Mouse (Mus musculus) forebrain, embryonic 16.5 days (tissue): ENCODE measurements around the gene Il17rd. TPM values are rescaled to one million over a fixed set of nuclear protein-coding genes. Genes with fewer than 3 reads are reported as not detected.
A peak's percentile ranks its signal among the peaks of the same experiment; 100 is the strongest.

Experiments
- ATAC-seq: fragments of 200-750 bp; cut with Nextera tagmentation; 2 replicates; pipeline ENCODE4 v1.8.0; 2017; ENCODE audit warnings: mild to moderate bottlenecking, moderate library complexity
- H3K27ac ChIP-seq: fragments of 300-500 bp; sonication (generic); 2 replicates; pipeline ENCODE4 v1.5.1; 2014; ENCODE audit warnings: low read length, control low read depth
- H3K27me3 ChIP-seq: fragments of 300-500 bp; sonication (generic); replicated peaks from 2 replicates; pipeline ENCODE4 v1.6.1; 2014; ENCODE audit warnings: low read length; ENCODE audit not compliant: control insufficient read depth, insufficient read depth
- H3K36me3 ChIP-seq: fragments of 300-500 bp; sonication (generic); 2 replicates; pipeline ENCODE4 v1.6.1; 2014; ENCODE audit not compliant: control insufficient read depth, insufficient read depth
- H3K4me1 ChIP-seq: fragments of 300-500 bp; sonication (generic); replicated peaks from 2 replicates; pipeline ENCODE4 v1.6.1; 2014; ENCODE audit warnings: low read length; ENCODE audit not compliant: control insufficient read depth, insufficient read depth
- H3K4me2 ChIP-seq: fragments of 300-500 bp; sonication (generic); 2 replicates; pipeline ENCODE4 v1.6.1; 2014; ENCODE audit warnings: mild to moderate bottlenecking, low read length, control low read depth
- H3K4me3 ChIP-seq: fragments of 300-500 bp; sonication (generic); replicated peaks from 2 replicates; pipeline ENCODE4 v1.5.1; 2014; ENCODE audit warnings: mild to moderate bottlenecking, low read length, control low read depth
- H3K9ac ChIP-seq: fragments of 300-500 bp; sonication (generic); replicated peaks from 2 replicates; pipeline ENCODE4 v1.6.1; 2014; ENCODE audit warnings: low read depth, low read length, control low read depth
- H3K9me3 ChIP-seq: fragments of 300-500 bp; sonication (generic); 2 replicates; pipeline ENCODE4 v1.6.1; 2016; ENCODE audit warnings: low read length; ENCODE audit not compliant: control insufficient read depth
- WGBS: fragments of 180-500 bp; shearing (Covaris S2); extraction: QIAGEN DNeasy Blood & Tissue Kit; methylation state at CpG from one replicate; pipeline ENCODE4 v1.1.7; 2014; 5-methylcytosine and 5-hydroxymethylcytosine counted together
- polyA plus RNA-seq: library from polyadenylated mRNA; unstranded; fragments of >200 nt; fragmentation: Nextera tagmentation; extraction: Ambion mirVana; gene quantifications from 2 replicates; pipeline ENCODE4 v1.2.1, GENCODE M21; 2015

Il17rd gene
- polyA plus RNA-seq, 1 experiment from 2014 or later = 1.5 TPM

- Histone ChIP-seq H3K27me3 (peaks cover 6% of the 10 kb centered on the region), H3K4me3 (no peak overlapping the region), H3K9me3 (no peaks in the 10 kb centered on the region), H3K9ac (no peak overlapping the region), H3K27ac (no peak overlapping the region), H3K4me2 (no peak overlapping the region), H3K36me3 (no peaks in the 10 kb centered on the region), H3K4me1 (peaks cover 13% of the 10 kb centered on the region)
- WGBS = 44% methylated on average over 8 of the region's 8 CpGs
- ATAC-seq = no peak
Measured at GRCm38 (mm10) chr14:27042280-27042983, 3.7 kb downstream of the Il17rd start.

- H3K27ac ChIP-seq = no peak overlapping the region
- no peak overlapping the region for H3K4me2 ChIP-seq
- peaks cover 6% of the 10 kb centered on the region for H3K27me3 ChIP-seq
- 55% methylated on average over 5 of the region's 5 CpGs for WGBS
- no peaks in the 10 kb centered on the region for H3K36me3 ChIP-seq
- no peak overlapping the region for H3K9ac ChIP-seq
- ATAC-seq = no peak
- no peaks in the 10 kb centered on the region for H3K9me3 ChIP-seq
- H3K4me3 ChIP-seq = no peak overlapping the region
- peaks cover 13% of the 10 kb centered on the region for H3K4me1 ChIP-seq
Measured at GRCm38 (mm10) chr14:27043416-27043815, 4.7 kb downstream of the Il17rd start.

- peaks cover 6% of the 10 kb centered on the region for H3K27me3 ChIP-seq
- no peaks in the 10 kb centered on the region for H3K36me3 ChIP-seq
- no peaks in the 10 kb centered on the region for H3K9me3 ChIP-seq
- H3K9ac ChIP-seq = no peak overlapping the region
- no peak overlapping the region for H3K27ac ChIP-seq
- no peak for ATAC-seq
- no peak overlapping the region for H3K4me3 ChIP-seq
- WGBS = 11% methylated on average over 11 of the region's 11 CpGs
- peaks cover 15% of the 10 kb centered on the region for H3K4me1 ChIP-seq
- no peak overlapping the region for H3K4me2 ChIP-seq
Measured at GRCm38 (mm10) chr14:27044221-27044966, 5.7 kb downstream of the Il17rd start.

GRCm38 (mm10) chr14:27044967-27045361 is 6.2 kb downstream of the Il17rd start:
- Histone ChIP-seq H3K27me3 (no peaks in the 10 kb centered on the region), H3K9ac (no peak overlapping the region), H3K4me2 (no peak overlapping the region), H3K36me3 (no peaks in the 10 kb centered on the region), H3K4me1 (peaks cover 11% of the 10 kb centered on the region), H3K27ac (no peak overlapping the region), H3K9me3 (no peaks in the 10 kb centered on the region), H3K4me3 (no peak overlapping the region)
- WGBS = 29% methylated on average over 2 of the region's 2 CpGs
- no peak for ATAC-seq

GRCm38 (mm10) chr14:27048231-27048956 is 9.7 kb downstream of the Il17rd start:
- Histone ChIP-seq H3K9me3 (no peaks in the 10 kb centered on the region), H3K4me2 (no peak overlapping the region), H3K27ac (no peak overlapping the region), H3K4me3 (no peak overlapping the region), H3K9ac (no peak overlapping the region), H3K27me3 (no peaks in the 10 kb centered on the region), H3K36me3 (no peaks in the 10 kb centered on the region), H3K4me1 (peaks cover 19% of the 10 kb centered on the region)
- WGBS = 16% methylated on average over 8 of the region's 8 CpGs
- no peak for ATAC-seq

- no peaks in the 10 kb centered on the region for H3K9me3 ChIP-seq
- no peaks in the 10 kb centered on the region for H3K36me3 ChIP-seq
- H3K4me2 ChIP-seq = no peak overlapping the region
- ATAC-seq = 0 out of 2 replicates have a peak, but pooled peaks have one; percentile 31
- 11% methylated on average over 9 of the region's 9 CpGs for WGBS
- H3K4me3 ChIP-seq = no peak overlapping the region
- H3K4me1 ChIP-seq = peaks cover 17% of the 10 kb centered on the region
- no peak overlapping the region for H3K27ac ChIP-seq
- H3K9ac ChIP-seq = no peak overlapping the region
- no peaks in the 10 kb centered on the region for H3K27me3 ChIP-seq
Measured at GRCm38 (mm10) chr14:27050043-27050442, 11.3 kb downstream of the Il17rd start.

GRCm38 (mm10) chr14:27050560-27051510 is 12.1 kb downstream of the Il17rd start:
- Histone ChIP-seq H3K9ac (no peak overlapping the region), H3K4me3 (no peak overlapping the region), H3K4me1 (peaks cover 17% of the 10 kb centered on the region), H3K36me3 (no peaks in the 10 kb centered on the region), H3K27me3 (no peaks in the 10 kb centered on the region), H3K27ac (0 out of 2 replicates have a peak overlapping the region, but pooled peaks have one; percentile 11), H3K4me2 (no peak overlapping the region), H3K9me3 (no peaks in the 10 kb centered on the region)
- 14% methylated on average over 18 of the region's 18 CpGs for WGBS
- ATAC-seq = peak; percentile 74; the same call in 1 of the 2 replicates

- H3K9ac ChIP-seq = no peak overlapping the region
- peaks cover 17% of the 10 kb centered on the region for H3K4me1 ChIP-seq
- no peak for ATAC-seq
- no peaks in the 10 kb centered on the region for H3K9me3 ChIP-seq
- H3K4me3 ChIP-seq = no peak overlapping the region
- H3K27ac ChIP-seq = no peak overlapping the region
- no peaks in the 10 kb centered on the region for H3K27me3 ChIP-seq
- 40% methylated on average over 5 of the region's 5 CpGs for WGBS
- H3K4me2 ChIP-seq = no peak overlapping the region
- H3K36me3 ChIP-seq = no peaks in the 10 kb centered on the region
Measured at GRCm38 (mm10) chr14:27051511-27051895, 12.8 kb downstream of the Il17rd start.
